Mouse (Mus musculus): ENCODE measurements at regions not wholly inside any gene's neighbourhood (a gene's known extent, or its start where the extent isn't known, plus 50 kb on each side); places are given as distances from the start of the nearest gene placed in this dataset.

DNA sequence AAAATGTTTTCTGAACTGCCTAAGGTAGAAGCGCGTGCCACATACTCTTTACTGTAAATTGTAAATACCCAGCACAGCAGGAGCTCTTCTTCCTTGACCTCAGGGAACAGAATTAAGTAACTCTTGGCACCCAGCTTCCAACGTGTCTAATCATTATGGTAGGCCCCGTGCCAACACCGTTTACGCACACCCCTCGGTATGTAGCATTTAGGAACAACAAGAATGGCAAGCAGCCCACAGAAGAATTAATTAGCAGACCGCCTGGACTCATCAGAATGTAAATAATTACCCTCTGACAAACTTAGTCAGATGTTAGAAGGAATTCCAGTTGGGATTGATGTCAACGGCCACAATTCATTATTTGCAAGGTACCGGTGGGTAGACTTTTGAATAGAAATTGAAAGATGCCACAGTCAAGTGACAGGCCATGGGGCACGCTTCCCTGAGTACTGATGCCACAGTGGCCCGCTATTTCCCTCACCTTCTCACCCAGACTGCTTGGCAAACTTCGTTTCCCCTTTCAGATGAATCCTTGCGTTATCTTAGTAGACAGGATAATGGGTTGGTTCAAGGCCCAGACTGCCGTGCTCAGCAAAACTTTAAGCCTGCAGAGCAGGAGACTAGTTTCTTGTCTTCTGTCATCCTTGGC lies 81.2 kb upstream of the Galnt5 start:
- Histone ChIP-seq H3K4me3 (ENCODE audit: insufficient read depth in 1 of 2, low read depth in 1 of 2, low read length in 2 of 2, poor library complexity in 1 of 2, severe bottlenecking in 1 of 2) (no peak overlapping the region), H3K4me1 (ENCODE audit: control insufficient read depth in 2 of 2, insufficient read depth in 2 of 2, low read length in 2 of 2, poor library complexity in 1 of 2) (no peaks in the 10 kb centered on the region), H3K9me3 (ENCODE audit: control insufficient read depth, insufficient read depth, low read depth, low read length) (no peaks in the 10 kb centered on the region), H3K36me3 (ENCODE audit: control insufficient read depth, insufficient read depth, low read length, poor library complexity, severe bottlenecking) (no peaks in the 10 kb centered on the region), H3K9ac (ENCODE audit: insufficient read depth, low read depth, low read length, poor library complexity, severe bottlenecking) (no peak overlapping the region), H3K27ac (ENCODE audit: insufficient read depth, low read depth, low read length, poor library complexity, severe bottlenecking) (no peak overlapping the region)
- no peak for DNase-seq (ENCODE audit: low read depth, low spot score)
- in situ Hi-C loops (cut with MboI; ENCODE audit: low sequenced_read_pairs in 2 of 2, unreplicated experiment in 2 of 2): loop anchor here in 1 of 2 experiments (25.0 kb wide), 1 partner anchor 1804 kb away; no protein-coding TSS in a partner anchor
- TF ChIP-seq ZC3H11A (IDR thresholded peaks at IDR 0.05; ENCODE audit: borderline replicate concordance, low read depth, low read length): no peak
- TF ChIP-seq MAFK (IDR thresholded peaks at IDR 0.05; ENCODE audit: insufficient read depth, low read depth, low read length): no peak
- TF ChIP-seq ZNF384 (IDR thresholded peaks at IDR 0.05; ENCODE audit: low read depth, low read length): no peak
- TF ChIP-seq CHD2 (IDR thresholded peaks at IDR 0.05; ENCODE audit: low read depth, low read length): no peak
- no peak for TF ChIP-seq HCFC1 (IDR thresholded peaks at IDR 0.05; ENCODE audit: borderline replicate concordance, insufficient read depth, low read length)

DNA sequence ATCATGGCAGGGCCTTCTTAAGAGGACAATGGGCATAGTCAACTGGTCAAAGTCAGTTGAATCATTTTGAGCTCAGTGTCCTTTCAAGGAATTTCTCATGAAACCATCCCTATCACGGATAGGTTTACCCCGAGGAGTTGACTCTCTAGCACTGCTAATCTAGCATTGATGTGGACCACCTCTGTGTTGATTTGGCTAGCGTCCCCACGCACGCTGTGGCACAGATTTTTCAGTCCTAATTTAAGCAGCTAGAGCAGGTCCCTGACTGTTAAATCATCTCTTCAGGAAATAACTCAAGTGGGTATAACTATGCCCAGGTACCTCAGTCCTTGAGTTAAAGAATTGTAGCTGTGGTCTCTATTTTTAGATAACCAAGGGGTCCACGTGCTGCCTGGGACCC lies 80.0 kb upstream of the Galnt5 start:
- no peak overlapping the region for H3K4me3 ChIP-seq (ENCODE audit: insufficient read depth in 1 of 2, low read depth in 1 of 2, low read length in 2 of 2, poor library complexity in 1 of 2, severe bottlenecking in 1 of 2)
- H3K9me3 ChIP-seq (ENCODE audit: control insufficient read depth, insufficient read depth, low read depth, low read length): no peaks in the 10 kb centered on the region
- no peak overlapping the region for H3K27ac ChIP-seq (ENCODE audit: insufficient read depth, low read depth, low read length, poor library complexity, severe bottlenecking)
- no peak for TF ChIP-seq ZNF384 (IDR thresholded peaks at IDR 0.05; ENCODE audit: low read depth, low read length)
- TF ChIP-seq ZC3H11A (IDR thresholded peaks at IDR 0.05; ENCODE audit: borderline replicate concordance, low read depth, low read length): no peak
- TF ChIP-seq CHD2 (IDR thresholded peaks at IDR 0.05; ENCODE audit: low read depth, low read length): no peak
- TF ChIP-seq MAFK (IDR thresholded peaks at IDR 0.05; ENCODE audit: insufficient read depth, low read depth, low read length): no peak
- TF ChIP-seq HCFC1 (IDR thresholded peaks at IDR 0.05; ENCODE audit: borderline replicate concordance, insufficient read depth, low read length): no peak
- DNase-seq (ENCODE audit: low read depth, low spot score): no peak
- H3K9ac ChIP-seq (ENCODE audit: insufficient read depth, low read depth, low read length, poor library complexity, severe bottlenecking): no peak overlapping the region
- in situ Hi-C loops (cut with MboI; ENCODE audit: low sequenced_read_pairs in 2 of 2, unreplicated experiment in 2 of 2): loop anchor here in 1 of 2 experiments (25.0 kb wide), 1 partner anchor 1805 kb away; no protein-coding TSS in a partner anchor
- H3K36me3 ChIP-seq (ENCODE audit: control insufficient read depth, insufficient read depth, low read length, poor library complexity, severe bottlenecking): no peaks in the 10 kb centered on the region
- no peaks in the 10 kb centered on the region for H3K4me1 ChIP-seq (ENCODE audit: control insufficient read depth in 2 of 2, insufficient read depth in 2 of 2, low read length in 2 of 2, poor library complexity in 1 of 2)

DNA sequence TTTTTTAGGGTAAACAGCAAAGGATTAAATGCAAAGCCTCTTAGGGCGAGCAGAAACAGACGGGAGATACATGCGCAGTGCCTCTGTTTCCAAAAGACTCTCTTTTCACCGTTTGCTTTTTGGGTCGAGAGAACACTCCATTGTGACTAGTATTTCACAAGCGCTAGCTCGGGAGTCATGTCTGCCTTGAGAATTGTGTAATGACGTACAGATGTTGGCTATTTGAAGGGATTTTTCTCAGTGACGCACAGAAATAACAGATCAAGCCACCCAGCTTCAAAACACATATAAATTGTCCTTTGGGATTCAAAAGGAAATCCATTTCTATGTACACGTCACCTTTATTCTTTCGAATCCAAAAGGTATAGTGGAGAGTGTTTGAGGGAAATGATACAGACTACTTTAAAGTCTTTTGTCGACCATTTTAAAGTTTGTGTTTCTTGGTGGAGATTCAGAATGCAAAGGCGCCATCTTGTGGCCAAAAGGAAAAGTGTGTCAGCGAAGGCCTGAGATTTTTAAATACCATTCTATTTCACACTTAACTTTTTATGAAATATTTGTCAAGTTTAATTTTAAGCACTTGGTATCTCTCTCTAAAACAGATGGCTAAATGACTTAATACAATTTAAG lies 78.5 kb upstream of the Galnt5 start:
- H3K4me1 ChIP-seq (ENCODE audit: control insufficient read depth in 2 of 2, insufficient read depth in 2 of 2, low read length in 2 of 2, poor library complexity in 1 of 2): no peaks in the 10 kb centered on the region
- H3K36me3 ChIP-seq (ENCODE audit: control insufficient read depth, insufficient read depth, low read length, poor library complexity, severe bottlenecking): no peaks in the 10 kb centered on the region
- in situ Hi-C loops (cut with MboI; ENCODE audit: low sequenced_read_pairs in 2 of 2, unreplicated experiment in 2 of 2): loop anchor here in 1 of 2 experiments (25.0 kb wide), 1 partner anchor 1807 kb away; no protein-coding TSS in a partner anchor
- no peak overlapping the region for H3K4me3 ChIP-seq (ENCODE audit: insufficient read depth in 1 of 2, low read depth in 1 of 2, low read length in 2 of 2, poor library complexity in 1 of 2, severe bottlenecking in 1 of 2)
- TF ChIP-seq ZC3H11A (IDR thresholded peaks at IDR 0.05; ENCODE audit: borderline replicate concordance, low read depth, low read length) (peak; percentile 24; the same call in 1 of the 2 replicates), HCFC1 (IDR thresholded peaks at IDR 0.05; ENCODE audit: borderline replicate concordance, insufficient read depth, low read length) (no peak)
- H3K9ac ChIP-seq (ENCODE audit: insufficient read depth, low read depth, low read length, poor library complexity, severe bottlenecking): no peak overlapping the region
- H3K27ac ChIP-seq (ENCODE audit: insufficient read depth, low read depth, low read length, poor library complexity, severe bottlenecking): no peak overlapping the region
- peak; percentile 28 for DNase-seq (ENCODE audit: low read depth, low spot score)
- no peaks in the 10 kb centered on the region for H3K9me3 ChIP-seq (ENCODE audit: control insufficient read depth, insufficient read depth, low read depth, low read length)

DNA sequence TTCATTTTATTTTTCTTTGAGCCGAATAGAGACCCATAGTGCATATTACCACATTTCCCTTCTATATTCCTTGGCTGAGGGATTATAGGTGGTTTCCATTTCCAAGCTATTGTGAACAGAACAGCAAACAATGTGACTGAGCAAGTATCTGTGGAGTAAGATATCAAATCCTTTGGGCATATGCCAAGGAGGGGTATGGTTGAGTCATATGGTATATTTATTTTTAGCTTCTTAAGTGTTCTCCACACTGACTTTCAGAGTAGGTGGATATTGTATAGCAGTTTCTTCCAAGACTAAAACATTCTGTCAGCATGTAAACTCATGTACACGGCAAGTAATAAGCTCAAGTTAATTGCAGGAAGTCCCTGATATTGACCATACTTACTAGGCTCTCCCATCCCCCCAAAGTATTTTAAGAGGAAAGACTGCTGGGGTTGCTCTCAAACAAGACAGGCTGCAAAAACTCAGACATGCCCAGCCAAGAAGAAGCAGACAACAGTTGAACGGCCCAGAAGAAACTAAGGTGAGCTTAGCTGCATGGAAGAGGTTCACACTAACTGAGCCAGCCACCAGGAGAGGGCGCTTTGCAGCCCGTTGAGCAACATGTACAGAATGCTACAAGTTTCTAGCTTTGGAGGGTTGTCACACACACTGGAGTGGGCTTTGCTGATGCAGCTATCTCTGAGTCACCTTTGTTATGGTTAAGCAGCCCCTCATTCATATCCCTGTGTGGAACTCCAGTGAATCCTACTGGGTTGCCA lies 63.4 kb upstream of the Galnt5 start:
- Histone ChIP-seq H3K4me3 (ENCODE audit: insufficient read depth in 1 of 2, low read depth in 1 of 2, low read length in 2 of 2, poor library complexity in 1 of 2, severe bottlenecking in 1 of 2) (no peak overlapping the region), H3K9me3 (ENCODE audit: control insufficient read depth, insufficient read depth, low read depth, low read length) (no peaks in the 10 kb centered on the region), H3K27ac (ENCODE audit: insufficient read depth, low read depth, low read length, poor library complexity, severe bottlenecking) (no peak overlapping the region), H3K9ac (ENCODE audit: insufficient read depth, low read depth, low read length, poor library complexity, severe bottlenecking) (no peak overlapping the region), H3K36me3 (ENCODE audit: control insufficient read depth, insufficient read depth, low read length, poor library complexity, severe bottlenecking) (no peaks in the 10 kb centered on the region), H3K4me1 (ENCODE audit: control insufficient read depth in 2 of 2, insufficient read depth in 2 of 2, low read length in 2 of 2, poor library complexity in 1 of 2) (no peaks in the 10 kb centered on the region)
- in situ Hi-C loops (cut with MboI; ENCODE audit: low sequenced_read_pairs in 2 of 2, unreplicated experiment in 2 of 2): no loop called here
- DNase-seq (ENCODE audit: low read depth, low spot score): peak; percentile 31
- TF ChIP-seq CHD2 (IDR thresholded peaks at IDR 0.05; ENCODE audit: low read depth, low read length) (no peak), ZNF384 (IDR thresholded peaks at IDR 0.05; ENCODE audit: low read depth, low read length) (no peak), MAFK (IDR thresholded peaks at IDR 0.05; ENCODE audit: insufficient read depth, low read depth, low read length) (no peak), HCFC1 (IDR thresholded peaks at IDR 0.05; ENCODE audit: borderline replicate concordance, insufficient read depth, low read length) (no peak), ZC3H11A (IDR thresholded peaks at IDR 0.05; ENCODE audit: borderline replicate concordance, low read depth, low read length) (no peak)

All from ES-E14 (cell line).